Comparison of ENCODE assay signal across 24 mouse cellular contexts in the genomic region with DNA sequence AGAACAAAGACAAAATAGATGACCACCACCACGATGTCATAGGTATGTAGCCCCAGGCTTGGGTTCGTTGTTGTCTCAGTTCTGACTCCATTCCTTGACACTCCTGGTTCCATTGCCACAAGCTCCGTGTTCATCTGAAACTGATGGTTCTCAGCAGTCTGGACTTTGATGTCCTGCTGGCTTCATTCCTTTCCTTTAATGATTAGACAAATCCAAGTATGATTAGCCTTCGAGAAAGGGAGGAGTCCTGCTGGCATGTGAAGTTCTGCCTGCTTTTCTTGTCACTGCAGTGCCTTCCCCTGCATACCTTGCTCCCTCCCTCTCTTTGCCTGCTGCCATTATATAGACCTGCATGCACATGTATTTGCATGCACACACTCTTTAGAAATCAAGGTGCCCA. TPM values are rescaled to one million over a fixed set of nuclear protein-coding genes. Genes with fewer than 3 reads are reported as not detected.
DNase-seq lines count a peak whose midpoint lies in the region; ATAC-seq and TF ChIP-seq lines count a peak whose summit lies in the region.
"Had no signal": no experiment of that assay in that cellular context is flagged by ENCODE, and none has a peak within 500 bp of the region (broad histone marks: within the 10 kb centered on the region; RNA-seq: fewer than 3 reads in every experiment).

No protein-coding gene starts in this region.

- no peak for TF ChIP-seq POLR2A in kidney, adult 2 months (IDR thresholded peaks at IDR 0.05; ENCODE audit: low read depth, low read length)

- ATAC-seq in intestine, embryonic 16.5 days, result peak; percentile 84
- no peak for ATAC-seq in stomach, embryonic 16.5 days (ENCODE audit: insufficient read depth, low FRiP score)
- ATAC-seq: forebrain, embryonic 16.5 days; hindbrain, postnatal 0 days had no signal

- WGBS in intestine, embryonic 16.5 days, result 64% methylated on average over 4 of the region's 4 CpGs
- WGBS in kidney, adult 2 months, result 36% methylated on average over 4 of the region's 4 CpGs
- 57% methylated on average over 4 of the region's 4 CpGs for WGBS in stomach, embryonic 16.5 days

- no peaks in the 10 kb centered on the region for H3K27me3 ChIP-seq in intestine, embryonic 16.5 days (replicated peaks; ENCODE audit: control insufficient read depth, insufficient read depth, low read length)
- H3K27me3 ChIP-seq in kidney, adult 2 months (replicated peaks; ENCODE audit: control insufficient read depth, insufficient read depth, low read length), result no peaks in the 10 kb centered on the region
- no peaks in the 10 kb centered on the region for H3K27me3 ChIP-seq in stomach, embryonic 16.5 days (ENCODE audit: control insufficient read depth, insufficient read depth, low read length)
- H3K27me3 ChIP-seq: embryonic facial prominence, embryonic 13.5 days; limb, embryonic 12.5 days; lung, embryonic 15.5 days had no signal

- H3K9ac ChIP-seq in intestine, embryonic 16.5 days (ENCODE audit: low read depth, low read length), result no peak overlapping the region
- H3K9ac ChIP-seq in stomach, embryonic 16.5 days (ENCODE audit: low read length), result no peak overlapping the region
- H3K9ac ChIP-seq: embryonic facial prominence, embryonic 13.5 days; limb, embryonic 12.5 days; liver, embryonic 14.5 days; lung, embryonic 15.5 days had no signal

- no peak overlapping the region; the same call in 1 of the 2 replicates for H3K4me3 ChIP-seq in intestine, embryonic 16.5 days (ENCODE audit: low read length)
- peak overlapping the region; percentile 19; the same call in 1 of the 2 replicates for H3K4me3 ChIP-seq in kidney, adult 2 months (ENCODE audit: insufficient read depth, low read depth, low read length)
- H3K4me3 ChIP-seq in stomach, embryonic 16.5 days (replicated peaks; ENCODE audit: low read length), result no peak overlapping the region
- H3K4me3 ChIP-seq: embryonic facial prominence, embryonic 13.5 days; hindbrain, embryonic 10.5 days; left cerebral cortex, adult 2 months; limb, embryonic 12.5 days; lung, embryonic 15.5 days; midbrain, embryonic 10.5 days had no signal

- H3K4me2 ChIP-seq in intestine, embryonic 16.5 days (ENCODE audit: low read depth, low read length), result no peak overlapping the region
- H3K4me2 ChIP-seq in stomach, embryonic 16.5 days (ENCODE audit: low read depth, low read length), result no peak overlapping the region
- H3K4me2 ChIP-seq: embryonic facial prominence, embryonic 13.5 days; limb, embryonic 12.5 days; lung, embryonic 15.5 days had no signal

- DNase-seq in kidney, adult 2 months, result peak; percentile 88
- DNase-seq in kidney, postnatal 10 days, result peak; percentile 36
- no peak for DNase-seq in spleen, postnatal 4 days (ENCODE audit: low spot score in 2 of 2)
- no peak for DNase-seq in embryo, embryonic 9.5 days (ENCODE audit: extremely low spot score)
- DNase-seq in heart, adult 8-10 months (ENCODE audit: low spot score), result no peak
- DNase-seq: adrenal gland, postnatal 14 days; cerebellum, postnatal 10 days; gastrocnemius, postnatal 25 days; spleen, adult 18-20 months had no signal

- H3K4me1 ChIP-seq in intestine, embryonic 16.5 days (ENCODE audit: control insufficient read depth, insufficient read depth, low read length), result no peaks in the 10 kb centered on the region
- H3K4me1 ChIP-seq in kidney, adult 2 months (ENCODE audit: control insufficient read depth, insufficient read depth, low read length), result peaks cover 7% of the 10 kb centered on the region; the same call in 1 of the 2 replicates
- no peaks in the 10 kb centered on the region for H3K4me1 ChIP-seq in stomach, embryonic 16.5 days (ENCODE audit: control insufficient read depth, insufficient read depth, low read length)
- H3K4me1 ChIP-seq: embryonic facial prominence, embryonic 13.5 days; hindbrain, embryonic 10.5 days; limb, embryonic 12.5 days; lung, embryonic 15.5 days; midbrain, embryonic 10.5 days had no signal

- no peak for TF ChIP-seq CTCF in kidney, adult 2 months (conservative IDR thresholded peaks at IDR 0.05; ENCODE audit: insufficient read depth, insufficient read length, low read depth, low read length)

- H3K36me3 ChIP-seq in intestine, embryonic 16.5 days (ENCODE audit: control insufficient read depth, insufficient read depth, low read length), result no peaks in the 10 kb centered on the region
- H3K36me3 ChIP-seq in kidney, adult 2 months (ENCODE audit: control insufficient read depth, insufficient read depth, low read length), result no peaks in the 10 kb centered on the region
- H3K36me3 ChIP-seq in stomach, embryonic 16.5 days (ENCODE audit: control insufficient read depth, insufficient read depth, low read length), result no peaks in the 10 kb centered on the region
- H3K36me3 ChIP-seq: embryonic facial prominence, embryonic 13.5 days; hindbrain, embryonic 10.5 days; limb, embryonic 12.5 days; lung, embryonic 15.5 days; midbrain, embryonic 10.5 days had no signal

- no peaks in the 10 kb centered on the region for H3K9me3 ChIP-seq in intestine, embryonic 16.5 days (ENCODE audit: control insufficient read depth, low read length)
- no peaks in the 10 kb centered on the region for H3K9me3 ChIP-seq in stomach, embryonic 16.5 days (replicated peaks; ENCODE audit: control insufficient read depth, low read length)
- H3K9me3 ChIP-seq: embryonic facial prominence, embryonic 13.5 days; hindbrain, embryonic 10.5 days; limb, embryonic 12.5 days; lung, embryonic 15.5 days; midbrain, embryonic 10.5 days had no signal

- 0 out of 2 replicates have a peak overlapping the region, but pooled peaks have one; percentile 36 for H3K27ac ChIP-seq in intestine, embryonic 16.5 days (ENCODE audit: low read length)
- peak overlapping the region; percentile 75 for H3K27ac ChIP-seq in kidney, adult 2 months (ENCODE audit: insufficient read depth, low read depth, low read length)
- peak overlapping the region; percentile 43; the same call in 1 of the 2 replicates for H3K27ac ChIP-seq in stomach, embryonic 16.5 days (ENCODE audit: low read length)
- H3K27ac ChIP-seq: embryonic facial prominence, embryonic 13.5 days; hindbrain, embryonic 10.5 days; hindbrain, postnatal 0 days; left cerebral cortex, adult 2 months; limb, embryonic 12.5 days; liver, embryonic 14.5 days; lung, embryonic 15.5 days; macrophage; midbrain, embryonic 10.5 days had no signal

RNA-seq across cellular contexts. Expression of a gene that starts 4.2 kb away (rescaled TPM):
- 3.2 and 6.1 TPM in 2 replicates for polyA plus RNA-seq in intestine, embryonic 16.5 days (2015; fragmentation: Nextera tagmentation; extraction: Ambion mirVana)
- polyA plus RNA-seq in kidney, adult 2 months (2012; rRNA removed), result 36.0 and 48.1 TPM in 2 replicates
- polyA plus RNA-seq in stomach, embryonic 16.5 days (2015; fragmentation: Nextera tagmentation; extraction: Ambion mirVana), result 9.2 and 9.6 TPM in 2 replicates
- not detected for total RNA-seq in heart, adult 8-10 months (2022)
- total RNA-seq: adrenal gland, postnatal 14 days; gastrocnemius, postnatal 25 days; hindbrain, postnatal 0 days; layer of hippocampus, adult 8-10 months; left cerebral cortex, adult 2 months had no signal
- polyA plus RNA-seq: forebrain, embryonic 16.5 days; hindbrain, embryonic 10.5 days; hindbrain, postnatal 0 days; macrophage; midbrain, embryonic 10.5 days; neural tube, embryonic 11.5 days had no signal

RNA-seq across cellular contexts. Expression of a gene that starts 20.6 kb away (rescaled TPM):
- not detected in 2 replicates for polyA plus RNA-seq in intestine, embryonic 16.5 days (2015; fragmentation: Nextera tagmentation; extraction: Ambion mirVana)
- not detected in 2 replicates for polyA plus RNA-seq in kidney, adult 2 months (2012; rRNA removed)
- polyA plus RNA-seq in stomach, embryonic 16.5 days (2015; fragmentation: Nextera tagmentation; extraction: Ambion mirVana), result 0.74 and 1.8 TPM in 2 replicates
- not detected for total RNA-seq in heart, adult 8-10 months (2022)
- total RNA-seq: adrenal gland, postnatal 14 days; gastrocnemius, postnatal 25 days; hindbrain, postnatal 0 days had no signal
- polyA plus RNA-seq: brain, embryonic 14.5 days; embryonic facial prominence, embryonic 13.5 days; forebrain, embryonic 16.5 days; hindbrain, embryonic 10.5 days; hindbrain, postnatal 0 days; limb, embryonic 12.5 days; liver, embryonic 14.5 days; lung, embryonic 15.5 days; macrophage; midbrain, embryonic 10.5 days; neural tube, embryonic 11.5 days had no signal

Comparison
In these comparisons a context has a peak if more than half of its experiments do, and no peak if none do; other contexts are left out.
1. DNase-seq: peak in kidney, adult 2 months (single experiment) and kidney, postnatal 10 days (single experiment); none in spleen, postnatal 4 days (0 of 2), embryo, embryonic 9.5 days (single experiment) and heart, adult 8-10 months (single experiment).
2. Peak in every context shown above with its lines, with median percentiles within 50 percentile points of each other: H3K27ac ChIP-seq.